Mouse (Mus musculus) granulocyte monocyte progenitor cell, adult 5-6 weeks (primary cell): Measurements from ENCODE around the gene Card11. TPM values are rescaled to one million over a fixed set of nuclear protein-coding genes. Genes with fewer than 3 reads are reported as not detected.

Experiments used
- ATAC-seq: replicated peaks from 2 replicates; pipeline ENCODE4 v1.8.0; 2016; ENCODE audit warnings: mild to moderate bottlenecking, moderate TSS enrichment, inconsistent platforms; ENCODE audit not compliant: poor library complexity, severe bottlenecking
- total RNA-seq, 2 experiments: library from RNA; stranded (forward) in 1 of 2; stranded (reverse) in 1 of 2; fragments of 200-712, 200-1000 nt in 1 of 2; fragments of >200 nt in 1 of 2; fragmentation: Nextera tagmentation in 1 of 2; gene quantifications; 2 replicates each; pipeline ENCODE4 v1.2.3; 2014 to 2017

Card11 gene
- total RNA-seq, 2 experiments from 2014 or later = not detected

DNA sequence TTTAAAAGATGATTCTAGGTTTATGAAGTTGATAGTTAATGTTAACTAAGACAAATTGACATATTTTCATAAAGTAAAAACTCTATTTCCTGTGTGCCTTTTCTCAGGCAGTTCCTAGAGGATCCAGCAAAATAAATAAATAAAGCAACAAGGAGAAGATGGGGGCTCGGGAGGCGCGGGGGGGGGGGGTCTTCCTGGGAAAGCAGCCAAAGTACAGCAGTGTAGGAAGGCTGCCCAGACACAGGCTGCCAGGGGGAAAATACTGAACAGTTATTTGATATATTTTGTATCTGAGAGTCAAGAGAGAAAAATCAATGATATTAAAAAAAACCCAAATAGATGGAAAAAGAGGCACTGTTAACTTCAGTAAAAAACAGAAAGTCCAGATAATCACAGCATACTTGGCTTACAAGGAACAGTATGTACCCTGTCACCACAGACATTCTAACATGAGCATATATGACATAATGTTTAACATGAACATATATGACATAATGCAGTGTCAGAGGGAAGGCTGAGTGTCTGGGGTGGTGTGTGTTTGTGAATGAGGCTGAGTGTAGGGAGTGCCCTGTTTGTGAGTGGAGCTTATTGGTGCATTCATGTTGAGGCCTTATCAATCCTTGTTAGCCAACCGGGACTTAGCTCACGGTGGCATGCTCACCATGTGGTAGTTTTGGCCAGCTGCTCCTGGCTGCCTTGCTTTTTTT, 68.7 kb downstream of the Card11 start:
- no peak for ATAC-seq

DNA sequence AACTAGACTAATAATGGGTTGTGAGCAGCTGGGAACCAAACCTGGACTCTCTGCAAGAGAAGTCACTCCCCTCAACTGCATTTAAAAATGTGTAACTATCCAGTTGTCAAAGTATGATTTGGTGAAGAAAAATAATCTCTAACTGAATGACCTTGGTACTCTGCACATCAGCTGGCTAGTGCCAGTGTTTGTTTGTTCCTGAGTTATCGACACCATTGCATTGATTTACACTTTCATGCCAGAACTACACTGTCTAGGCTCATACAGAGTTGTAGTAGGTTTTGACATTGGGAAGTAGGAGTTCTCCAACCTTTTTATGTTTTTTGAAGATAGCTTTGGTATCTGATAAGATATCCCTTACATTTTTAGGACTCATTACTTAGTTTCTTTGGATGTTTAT, 81.9 kb downstream of the Card11 start:
- ATAC-seq = no peak

- peak; percentile 79 for ATAC-seq
These were observed 82.6 kb downstream of the Card11 start for GRCm38 (mm10) chr5:140917807-140918206.

DNA sequence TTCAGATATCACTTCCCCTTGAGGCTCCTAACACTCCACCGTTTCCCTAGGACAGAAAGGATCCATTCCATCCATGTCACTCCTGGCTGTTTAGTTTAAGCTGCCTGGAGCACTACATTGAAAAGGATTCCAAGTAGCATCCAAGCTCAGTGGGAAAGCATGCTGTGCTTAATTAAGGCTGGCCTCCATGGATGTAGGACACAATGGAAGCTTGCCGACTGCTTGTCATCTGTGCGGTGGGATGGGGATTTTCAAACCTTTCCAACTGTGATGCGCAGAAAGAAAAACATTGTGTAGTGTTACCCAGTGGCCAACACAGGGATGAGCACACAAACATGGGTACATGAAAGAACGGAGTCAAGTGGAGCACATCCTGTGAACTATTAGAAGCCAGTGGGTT, 89.5 kb downstream of the Card11 start:
- no peak for ATAC-seq

GRCm38 (mm10) chr5:140900866-140901265, 99.5 kb downstream of the Card11 start:
- ATAC-seq = peak; percentile 27; the same call in 1 of the 2 replicates

GRCm38 (mm10) chr5:140891080-140891479, 109.3 kb downstream of the Card11 start:
- no peak for ATAC-seq

- 0 out of 2 replicates have a peak, but pooled peaks have one; percentile 20 for ATAC-seq
These were observed 110.3 kb downstream of the Card11 start for GRCm38 (mm10) chr5:140890050-140890449.

GRCm38 (mm10) chr5:140889539-140889938, 110.8 kb downstream of the Card11 start:
- peak; percentile 89 for ATAC-seq

DNA sequence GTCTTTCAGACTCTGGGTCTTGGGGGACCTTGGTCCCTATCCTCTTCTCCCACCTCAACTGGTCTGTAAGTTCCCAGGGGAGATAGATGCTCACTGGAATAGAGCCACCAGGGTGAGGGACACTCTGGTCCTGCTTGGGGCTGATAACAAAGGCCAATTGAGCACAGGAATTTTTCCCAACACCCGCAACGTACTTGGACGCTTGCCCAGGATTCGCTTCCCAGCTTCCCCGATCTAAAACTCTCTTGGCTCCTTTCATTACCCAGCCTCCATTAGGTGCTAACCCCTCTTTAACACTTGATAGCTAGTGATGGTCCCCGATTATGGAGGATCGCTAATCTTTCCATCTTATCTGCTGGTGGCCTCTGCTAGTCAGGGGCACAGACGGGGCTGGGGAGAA, 112.5 kb downstream of the Card11 start:
- no peak for ATAC-seq

DNA sequence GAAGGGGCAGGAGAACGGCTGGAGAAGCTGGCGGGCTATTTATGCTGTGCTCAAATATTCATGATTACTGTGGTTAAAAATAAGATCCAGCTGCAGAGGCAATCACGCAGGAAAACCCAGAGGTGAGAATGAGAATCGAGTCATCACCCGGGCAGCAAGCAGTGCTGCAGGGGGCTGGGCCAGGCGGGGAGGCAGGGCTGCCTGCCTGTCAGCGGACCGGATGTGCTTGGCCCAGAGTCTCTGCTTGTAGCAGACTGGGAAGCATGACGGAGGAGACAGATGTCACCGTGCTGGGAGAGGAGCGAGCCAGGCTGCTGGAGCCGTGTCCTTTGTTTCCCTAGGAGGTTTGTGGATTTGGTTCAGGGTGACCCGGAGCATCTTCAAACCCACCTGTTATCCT, 115.4 kb downstream of the Card11 start:
- no peak for ATAC-seq

- ATAC-seq = no peak
These were observed 118.0 kb downstream of the Card11 start for GRCm38 (mm10) chr5:140882391-140882790.

GRCm38 (mm10) chr5:140880151-140880550, 120.2 kb downstream of the Card11 start:
- ATAC-seq = no peak

GRCm38 (mm10) chr5:140878644-140879043, 121.7 kb downstream of the Card11 start:
- ATAC-seq = no peak; the same call in 1 of the 2 replicates

- peak; percentile 59 for ATAC-seq
These were observed 126.6 kb downstream of the Card11 start for GRCm38 (mm10) chr5:140873736-140874307.

GRCm38 (mm10) chr5:140873039-140873551, 127.3 kb downstream of the Card11 start:
- peak; percentile 23 for ATAC-seq

DNA sequence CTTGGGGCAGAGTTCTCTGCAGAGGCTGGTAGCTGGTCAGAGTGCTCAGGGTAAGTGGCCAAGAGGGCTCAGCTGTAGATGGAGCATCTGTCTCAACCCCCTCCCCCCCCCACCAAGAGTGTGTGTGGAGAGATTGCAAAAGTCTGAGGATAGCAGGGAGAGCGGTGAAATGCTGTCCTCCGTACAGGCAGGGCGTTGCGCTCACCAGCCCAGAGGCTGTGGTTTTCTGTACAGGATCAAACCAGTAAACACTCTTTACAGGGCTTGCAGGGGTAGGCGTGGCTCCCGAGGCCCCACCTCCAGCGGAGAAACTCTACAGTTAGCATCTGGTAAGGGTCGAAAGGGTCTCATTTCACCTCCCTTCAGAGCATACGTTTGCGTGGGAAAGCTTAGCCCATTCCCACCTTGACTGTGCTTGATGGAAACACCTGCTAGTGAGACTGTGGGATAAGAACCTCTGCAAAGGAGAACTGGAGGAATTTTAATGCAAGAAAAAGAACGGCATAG, 127.8 kb downstream of the Card11 start:
- peak; percentile 82 for ATAC-seq

- no peak for ATAC-seq
These were observed 129.1 kb downstream of the Card11 start for GRCm38 (mm10) chr5:140871241-140871640.

DNA sequence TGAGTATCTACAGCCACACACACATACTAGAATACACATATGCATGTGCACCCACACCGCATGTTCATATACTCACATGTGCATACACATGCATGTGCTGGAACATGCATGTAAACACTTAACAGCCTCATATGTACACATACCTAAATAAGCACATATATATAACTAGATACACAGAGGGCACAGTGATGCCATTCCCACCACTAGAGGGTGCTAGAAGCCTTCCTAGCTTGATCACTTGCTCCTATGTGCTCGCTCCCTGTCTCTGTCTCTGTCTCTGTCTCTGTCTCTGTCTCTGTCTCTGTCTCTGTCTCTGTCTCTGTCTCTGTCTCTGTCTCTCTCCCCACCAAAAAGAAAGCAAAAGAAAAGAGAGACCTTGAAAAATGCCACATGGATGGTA, 131.3 kb downstream of the Card11 start:
- ATAC-seq = 0 out of 2 replicates have a peak, but pooled peaks have one; percentile 17

DNA sequence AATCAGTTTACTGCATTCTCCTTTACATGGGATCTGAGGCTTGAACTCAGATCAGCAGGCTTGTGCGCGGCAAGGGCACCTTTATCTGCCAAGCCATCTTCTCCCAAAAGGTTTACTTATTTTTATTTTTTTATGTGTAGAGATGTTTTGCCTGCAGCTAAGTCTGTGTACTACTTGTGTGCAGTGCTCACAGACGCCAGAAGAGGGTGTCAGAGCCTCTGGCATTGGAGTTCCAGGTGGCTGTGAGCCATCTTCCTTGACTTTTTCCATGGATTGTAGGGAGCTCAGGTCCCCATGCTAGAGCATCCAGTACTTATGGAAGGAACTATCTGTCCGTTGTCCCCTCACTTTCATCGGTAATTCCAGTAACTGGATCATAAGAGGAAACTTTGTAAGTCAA, 140.7 kb downstream of the Card11 start:
- ATAC-seq = no peak

GRCm38 (mm10) chr5:140858335-140858734, 142.0 kb downstream of the Card11 start:
- ATAC-seq = peak; percentile 91

GRCm38 (mm10) chr5:140857432-140858154, 142.8 kb downstream of the Card11 start:
- no peak for ATAC-seq
